Mouse (Mus musculus) mature B cell (primary cell): ENCODE data around the gene Asns.

ENCODE experiments used
- in situ Hi-C: fragments of 300-500 bp; cut with MboI; formaldehyde crosslinking; loops from 2 replicates; pipeline ENCODE4 v1.14.3; 2019

Gene Asns

GRCm38 (mm10) chr6:7692884-7693585, at the start of gene Asns:
Gene Asns (minus strand): TSS chr6:7693254.
- in situ Hi-C loops: no loop called here

DNA sequence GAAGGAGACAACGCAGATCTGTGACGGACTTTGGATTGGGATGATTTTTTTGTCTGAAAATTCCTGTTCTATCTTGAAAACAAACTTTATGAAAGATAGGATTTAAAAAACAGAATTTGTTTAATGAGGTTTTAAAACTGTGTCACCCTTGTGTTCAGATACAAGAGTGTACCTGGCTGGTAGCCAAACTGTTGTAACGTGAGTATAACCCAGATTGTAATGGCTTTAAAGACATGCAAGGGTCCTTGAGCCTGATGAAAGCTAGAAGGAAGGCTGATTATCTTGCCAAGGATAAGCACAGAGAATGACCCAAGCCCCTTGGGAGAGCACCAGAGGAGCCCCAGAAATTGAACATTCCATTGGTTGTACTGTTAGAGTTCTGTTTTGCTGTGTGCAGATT, 48.7 kb upstream of the Asns start:
- in situ Hi-C loops: no loop called here

DNA sequence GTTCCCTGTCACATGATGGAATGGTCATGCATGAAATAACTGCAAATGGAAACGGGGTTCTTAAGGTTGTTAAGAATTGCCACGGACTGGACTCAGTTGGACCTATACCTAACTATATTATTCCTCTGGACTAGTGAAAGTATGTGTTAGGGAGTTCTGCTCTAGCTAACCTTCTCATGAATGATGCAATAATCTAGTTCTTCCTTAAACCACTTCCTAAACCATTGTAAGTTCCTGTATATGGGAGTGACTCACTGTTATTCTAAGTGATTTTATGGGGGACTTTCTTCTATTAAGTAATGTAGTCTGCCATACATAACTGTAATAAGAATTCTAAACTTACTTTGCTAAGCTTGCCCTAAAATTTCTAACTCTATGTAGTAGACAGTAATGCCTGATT, 44.8 kb upstream of the Asns start:
- in situ Hi-C loops: loop anchor here (10.0 kb wide), 1 partner anchor 247 kb away; no protein-coding TSS in a partner anchor

DNA sequence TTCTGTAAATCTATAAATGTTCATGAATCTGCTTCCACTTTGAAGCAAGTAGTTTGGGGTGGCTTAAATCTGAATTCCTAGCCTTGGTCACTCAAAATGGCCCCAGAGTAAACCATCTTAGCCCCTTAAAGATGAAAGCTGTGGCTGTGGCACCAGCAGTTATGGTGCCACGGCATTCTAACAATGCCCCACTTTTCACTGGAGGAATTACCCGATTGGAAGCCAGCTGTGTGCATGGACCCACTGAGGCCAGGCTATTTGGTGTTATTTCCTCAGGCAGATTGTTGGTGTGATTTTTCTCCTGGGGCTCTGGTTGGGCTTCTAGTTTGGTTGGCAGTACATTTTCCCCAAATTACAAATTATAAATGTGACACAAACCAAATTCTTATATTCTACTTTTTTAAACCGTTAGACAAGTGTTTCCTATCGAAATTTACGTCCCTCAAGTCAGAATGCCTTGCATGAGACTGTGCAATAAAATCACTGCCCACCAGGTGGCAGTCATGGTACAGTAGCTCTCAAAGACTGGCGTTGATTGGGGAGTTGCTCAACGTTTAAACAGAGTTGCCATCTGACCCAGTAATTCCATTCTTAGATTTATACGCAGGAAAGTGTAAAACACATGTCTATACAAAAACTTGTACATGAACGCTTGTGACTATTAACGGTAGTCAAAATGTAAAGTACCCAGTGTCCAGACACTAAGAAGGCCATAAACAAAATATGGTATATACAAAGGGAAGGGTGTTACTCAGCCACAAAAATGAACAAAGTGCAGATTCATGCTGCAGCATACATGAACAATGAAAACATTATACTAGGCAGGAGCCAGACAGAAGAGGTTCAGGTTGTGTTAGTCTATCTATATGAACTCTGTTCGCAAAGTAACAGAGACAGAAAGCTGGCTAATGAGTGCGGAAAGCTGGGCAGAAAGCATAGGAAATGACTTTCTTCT, 40.0 kb upstream of the Asns start:
- in situ Hi-C loops: loop anchor here (10.0 kb wide), 1 partner anchor 252 kb away; no protein-coding TSS in a partner anchor

DNA sequence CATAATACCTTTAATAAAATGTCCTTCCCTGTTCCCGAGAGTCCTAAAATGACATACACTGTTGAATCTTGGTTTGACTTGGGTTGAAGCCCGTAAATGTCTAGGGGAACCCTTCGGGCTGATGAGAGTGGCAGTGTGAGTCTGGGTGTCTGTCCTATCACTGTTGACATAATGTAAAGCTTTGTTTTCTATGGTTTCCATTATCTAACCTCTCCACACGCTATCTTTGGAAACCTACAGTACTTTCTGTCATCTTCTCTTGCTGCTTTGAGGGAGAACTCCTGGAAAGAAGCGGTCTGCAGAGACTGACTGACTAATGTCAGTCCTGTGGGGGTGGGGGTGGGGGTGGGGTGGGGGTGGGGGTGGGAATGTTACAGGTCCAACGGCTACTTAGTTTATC, 39.0 kb upstream of the Asns start:
- in situ Hi-C loops: loop anchor here (10.0 kb wide), 1 partner anchor 253 kb away; no protein-coding TSS in a partner anchor

DNA sequence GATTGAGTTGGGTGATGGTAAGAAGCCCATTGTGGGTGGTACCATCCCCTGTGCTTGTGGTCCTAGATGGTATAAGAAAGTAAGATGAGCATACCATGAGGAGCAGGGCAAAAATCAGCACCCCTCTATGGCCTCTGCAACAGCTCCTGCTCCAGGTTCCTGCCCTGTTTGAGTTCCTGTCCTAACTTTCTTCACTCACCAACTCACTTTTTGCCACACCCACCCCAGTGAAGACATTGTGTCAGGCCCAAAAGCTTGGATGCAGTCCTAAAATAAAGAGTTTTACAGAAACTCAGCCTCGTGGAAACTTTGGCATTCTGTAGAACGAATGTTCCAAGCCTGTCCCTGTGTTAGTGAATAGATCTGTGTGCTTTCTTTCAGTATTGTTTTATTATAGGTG, 36.1 kb upstream of the Asns start:
- in situ Hi-C loops: no loop called here

- in situ Hi-C loops: no loop called here
Measured at GRCm38 (mm10) chr6:7728241-7728640, 35.2 kb upstream of the Asns start.

DNA sequence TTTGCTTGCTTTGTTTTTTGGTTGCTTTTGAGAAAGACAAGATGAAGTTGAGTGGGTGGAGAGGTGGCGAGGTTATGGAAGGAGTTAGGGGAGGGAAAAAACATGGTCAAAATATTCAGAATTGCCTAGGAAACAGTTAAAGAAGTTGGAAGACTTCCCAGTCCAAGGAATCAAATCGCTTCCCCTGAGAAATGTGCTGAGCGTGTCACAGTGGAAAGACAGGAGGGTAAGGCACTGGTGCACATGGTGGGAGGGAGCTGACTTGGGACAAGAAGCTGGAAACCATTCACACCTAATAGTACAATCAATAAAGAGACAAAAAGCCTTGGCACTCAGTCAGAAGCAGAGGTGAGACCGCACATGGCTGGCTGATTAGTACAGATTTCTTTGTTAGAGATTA, 23.2 kb upstream of the Asns start:
- in situ Hi-C loops: no loop called here

DNA sequence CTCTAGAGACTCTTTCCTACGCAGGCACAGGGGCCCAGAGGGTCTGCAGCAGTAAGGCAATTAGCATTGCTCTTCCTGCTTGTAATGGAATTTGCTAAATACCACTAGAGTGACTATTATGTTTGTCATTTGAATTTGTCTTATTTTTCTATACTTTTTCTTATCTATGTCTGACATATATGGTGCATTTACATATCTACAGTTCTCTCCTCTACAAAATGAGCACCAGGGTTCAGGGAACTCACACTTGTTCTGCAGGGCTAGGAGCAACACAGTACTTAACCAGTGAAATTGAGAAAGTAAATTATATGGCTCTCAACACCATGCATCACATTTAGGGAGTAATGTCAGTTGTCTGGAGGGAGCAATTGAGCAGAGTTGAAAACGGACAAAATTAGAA, 21.2 kb upstream of the Asns start:
- in situ Hi-C loops: no loop called here

DNA sequence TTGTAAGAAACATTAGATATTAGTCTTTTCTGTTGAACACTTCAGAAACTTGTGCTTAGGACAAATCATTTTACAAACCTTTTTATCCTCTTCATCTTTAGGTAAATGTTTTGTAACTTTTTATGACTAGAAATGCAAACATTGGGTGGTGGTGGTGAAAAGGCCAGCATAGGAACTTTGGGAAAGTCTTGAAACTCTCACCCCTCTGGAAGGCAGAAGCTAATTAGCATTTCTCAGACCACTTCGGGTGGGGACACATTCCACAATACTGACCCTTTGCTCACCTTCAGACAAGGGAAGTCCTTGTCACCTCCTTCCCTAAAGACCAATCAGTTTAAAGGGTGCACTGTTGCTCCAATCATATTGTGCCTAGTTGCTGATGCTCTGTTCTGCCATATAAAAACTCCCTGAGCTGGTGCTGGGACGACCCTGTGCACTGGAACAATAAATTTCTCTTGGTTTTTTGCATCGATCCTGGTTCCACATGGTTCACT, 18.8 kb upstream of the Asns start:
- in situ Hi-C loops: no loop called here

DNA sequence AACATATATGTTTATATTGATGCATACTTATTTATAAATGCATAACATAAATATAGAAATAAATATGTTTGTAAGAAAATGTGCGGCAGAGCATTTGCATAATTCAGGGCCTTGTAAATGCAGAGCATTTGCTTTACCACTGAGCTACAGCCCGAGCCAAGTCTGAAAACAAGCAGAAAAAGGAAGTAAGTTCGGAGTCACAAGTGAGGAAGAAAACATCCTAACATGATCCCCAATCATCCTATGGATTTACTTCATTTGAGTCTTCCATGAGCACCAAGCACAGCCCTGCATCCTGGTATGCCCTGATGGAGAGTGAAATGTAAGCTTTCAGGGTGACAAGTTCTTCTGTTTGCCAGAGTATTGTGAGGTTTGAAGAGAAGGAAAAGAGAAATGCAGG, 15.2 kb upstream of the Asns start:
- in situ Hi-C loops: no loop called here

DNA sequence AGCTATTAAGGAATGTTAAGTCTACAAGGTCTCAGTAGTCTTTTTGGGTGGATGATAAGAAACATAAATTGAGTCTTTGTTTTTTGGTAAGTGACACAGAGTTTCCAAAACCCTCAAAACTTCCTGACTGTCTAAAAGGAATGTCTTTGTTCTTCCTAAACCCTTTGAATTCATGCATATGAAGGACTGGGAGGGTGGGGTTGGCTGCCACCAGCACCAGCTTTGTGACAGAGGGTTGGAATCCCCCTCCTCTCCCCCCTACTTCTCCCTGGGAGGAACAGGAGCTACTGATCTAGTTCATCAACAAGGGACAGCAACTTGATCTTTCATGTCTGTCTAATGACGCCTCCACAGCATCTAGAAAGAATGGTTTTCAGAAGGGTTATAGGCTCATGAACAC, 13.7 kb upstream of the Asns start:
- in situ Hi-C loops: no loop called here

GRCm38 (mm10) chr6:7697999-7698699, 5.1 kb upstream of the Asns start:
- in situ Hi-C loops: no loop called here

- in situ Hi-C loops: no loop called here
Measured at GRCm38 (mm10) chr6:7697077-7697643, 4.1 kb upstream of the Asns start.

DNA sequence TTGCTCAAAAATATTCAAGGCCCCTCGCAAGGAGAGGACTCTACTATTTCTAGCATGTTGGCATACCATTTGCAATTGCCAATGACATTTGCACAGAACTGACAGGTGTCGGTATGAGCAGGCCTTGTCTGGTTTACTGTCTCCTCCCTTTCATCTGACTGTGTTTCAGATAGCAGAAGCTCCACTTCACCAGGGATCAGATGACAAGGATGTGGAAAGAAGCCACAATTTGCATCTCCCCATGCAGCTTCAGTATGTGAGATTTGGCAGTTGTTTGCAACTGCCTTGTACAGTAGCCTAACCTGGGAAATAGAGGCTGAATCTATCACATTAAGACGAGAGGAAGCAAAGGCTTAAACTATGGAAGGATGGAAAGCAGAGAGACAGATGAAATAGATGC, 3.6 kb upstream of the Asns start:
- in situ Hi-C loops: no loop called here

GRCm38 (mm10) chr6:7695901-7696300, 2.8 kb upstream of the Asns start:
- in situ Hi-C loops: no loop called here

DNA sequence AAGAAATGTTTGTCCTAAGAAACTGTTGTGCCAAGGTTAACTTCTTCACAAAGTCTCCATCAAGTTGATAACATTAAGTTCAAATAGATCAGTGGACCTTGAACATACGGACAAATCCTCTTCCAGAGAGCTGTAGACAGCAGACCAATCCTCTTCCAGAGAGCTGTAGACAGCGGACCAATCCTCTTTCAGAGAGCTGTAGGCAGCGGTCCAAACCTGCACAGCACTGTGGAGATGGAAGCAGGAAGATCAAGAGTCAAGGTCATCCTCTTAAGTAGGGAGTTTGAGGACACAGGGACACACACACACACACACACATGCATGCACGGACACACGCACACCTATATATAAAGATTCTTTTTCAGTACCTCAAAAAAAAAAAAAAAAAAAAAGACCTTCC, 612 bp upstream of the Asns start:
- in situ Hi-C loops: no loop called here

DNA sequence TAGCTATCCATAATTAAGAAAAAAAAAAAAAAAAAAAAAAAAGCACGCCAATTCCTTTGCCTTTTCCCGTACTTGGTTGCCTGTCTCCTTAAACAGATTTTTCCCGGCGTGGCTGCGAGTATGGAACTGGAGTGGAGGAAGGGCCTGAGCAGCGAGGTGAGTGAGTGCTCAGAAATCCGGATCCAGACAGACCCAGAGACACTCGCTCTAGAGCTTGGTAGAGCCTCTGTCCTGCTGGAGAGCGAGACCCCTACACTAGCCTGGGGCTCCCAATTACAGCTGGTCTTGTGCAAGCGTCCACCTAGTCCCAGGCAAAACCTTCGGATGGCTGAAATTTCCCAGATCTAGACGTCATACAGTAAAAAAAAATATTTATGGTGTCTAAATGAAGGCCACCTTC, 603 bp downstream of the Asns start:
- in situ Hi-C loops: no loop called here

DNA sequence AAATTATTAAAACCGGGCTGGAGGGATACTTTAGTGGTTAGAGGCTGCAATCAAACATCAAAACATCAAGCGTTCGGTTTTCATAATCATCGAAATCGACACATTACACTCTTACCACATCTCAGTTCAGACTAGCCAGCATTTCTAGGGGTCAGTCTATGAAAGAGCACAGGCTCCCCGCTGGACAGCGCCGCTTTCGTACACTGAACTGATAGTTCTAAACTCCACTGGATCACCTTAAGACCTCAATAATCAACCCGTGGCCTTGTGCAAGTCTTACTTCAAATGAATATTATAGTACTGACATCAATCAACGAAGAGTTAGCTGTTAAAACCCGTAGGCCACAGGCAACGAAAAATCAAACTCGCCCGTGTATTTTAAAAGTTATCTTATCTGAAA, 1.0 kb downstream of the Asns start:
- in situ Hi-C loops: no loop called here

DNA sequence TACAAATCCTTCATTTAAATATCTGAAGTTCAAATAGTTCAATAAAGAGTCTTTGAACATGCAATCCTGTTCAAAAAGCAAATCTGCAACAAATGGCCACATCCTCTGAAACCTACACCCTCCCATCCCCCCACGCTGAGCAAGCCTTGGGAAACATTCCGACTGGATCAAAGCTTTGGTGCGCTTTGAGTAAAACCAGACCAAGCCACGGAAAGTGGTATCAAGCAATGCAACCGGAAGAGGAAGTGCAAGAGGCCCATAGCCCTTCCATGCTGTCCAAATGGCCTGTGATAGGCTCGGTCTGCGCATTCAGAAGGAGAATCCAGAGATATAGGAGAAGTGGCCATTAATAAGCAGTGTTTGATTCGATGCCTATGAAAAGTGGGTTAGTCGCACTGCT, 2.6 kb downstream of the Asns start:
- in situ Hi-C loops: no loop called here

GRCm38 (mm10) chr6:7689180-7689579, 3.9 kb downstream of the Asns start:
- in situ Hi-C loops: no loop called here

- in situ Hi-C loops: no loop called here
Measured at GRCm38 (mm10) chr6:7686047-7686446, 7.0 kb downstream of the Asns start.
